Comparison of ENCODE assay signal across 23 mouse cellular contexts in genomic region chr1:153009338-153009737, GRCm38 (mm10).
"Had no signal": no experiment of that assay in that cellular context is flagged by ENCODE, and none has a peak within 500 bp of the region (broad histone marks: within the 10 kb centered on the region; RNA-seq: fewer than 3 reads in every experiment).

No protein-coding gene starts in this region.

- DNase-seq: kidney, adult 18-20 months; kidney, adult 9 months; kidney, postnatal 14 days; kidney, postnatal 4 days; left cerebral cortex, postnatal 4 days; liver, postnatal 0 days; lung, embryonic 14.5 days; lung, postnatal 10 days; lung, postnatal 36 days; retina, postnatal 1 day; right cerebral cortex, postnatal 25 days; spleen, adult 18-20 months; thymus, adult 18-20 months; thymus, postnatal 14 days; thymus, postnatal 4 days had no signal

- H3K27me3 ChIP-seq: limb, embryonic 12.5 days; limb, embryonic 15.5 days; neural tube, embryonic 13.5 days had no signal

- ATAC-seq: liver, postnatal 0 days; midbrain, embryonic 13.5 days; midbrain, embryonic 16.5 days had no signal

- H3K9ac ChIP-seq: limb, embryonic 12.5 days; limb, embryonic 15.5 days; liver, embryonic 14.5 days; liver, postnatal 0 days; lung, embryonic 14.5 days; midbrain, embryonic 13.5 days; neural tube, embryonic 13.5 days had no signal

- H3K27ac ChIP-seq: limb, embryonic 12.5 days; limb, embryonic 15.5 days; liver, embryonic 14.5 days; midbrain, embryonic 13.5 days; neural tube, embryonic 13.5 days had no signal

- H3K4me3 ChIP-seq: limb, embryonic 12.5 days; limb, embryonic 15.5 days; midbrain, embryonic 13.5 days; myocyte; neural tube, embryonic 13.5 days had no signal

- H3K4me2 ChIP-seq: limb, embryonic 12.5 days; limb, embryonic 15.5 days; liver, embryonic 11.5 days; lung, embryonic 14.5 days; midbrain, embryonic 13.5 days; neural tube, embryonic 13.5 days had no signal

- H3K9me3 ChIP-seq: limb, embryonic 12.5 days; limb, embryonic 15.5 days; midbrain, embryonic 13.5 days; neural tube, embryonic 13.5 days had no signal

- H3K36me3 ChIP-seq: limb, embryonic 12.5 days; limb, embryonic 15.5 days; midbrain, embryonic 13.5 days; neural tube, embryonic 13.5 days had no signal
